Mouse (Mus musculus): ENCODE data around the gene Trmt13.
"Not testable (repeated sequence)": the region's sequence is repeated elsewhere in the genome, so short reads cannot be mapped to it uniquely, and the experiment has no call there.

Gene Trmt13

GRCm38 (mm10) chr3:116614295-116614892 is at the start of gene Trmt13:
TSS of gene Trmt13 (minus strand) at chr3:116614587.
- no peak for DNase-seq

- DNase-seq = peak; percentile 94
Observed at GRCm38 (mm10) chr3:116662463-116662863, 48.1 kb upstream of the Trmt13 start, which contains the start of gene Mfsd14a. TSS of gene Mfsd14a (minus strand) at chr3:116662677.

DNA sequence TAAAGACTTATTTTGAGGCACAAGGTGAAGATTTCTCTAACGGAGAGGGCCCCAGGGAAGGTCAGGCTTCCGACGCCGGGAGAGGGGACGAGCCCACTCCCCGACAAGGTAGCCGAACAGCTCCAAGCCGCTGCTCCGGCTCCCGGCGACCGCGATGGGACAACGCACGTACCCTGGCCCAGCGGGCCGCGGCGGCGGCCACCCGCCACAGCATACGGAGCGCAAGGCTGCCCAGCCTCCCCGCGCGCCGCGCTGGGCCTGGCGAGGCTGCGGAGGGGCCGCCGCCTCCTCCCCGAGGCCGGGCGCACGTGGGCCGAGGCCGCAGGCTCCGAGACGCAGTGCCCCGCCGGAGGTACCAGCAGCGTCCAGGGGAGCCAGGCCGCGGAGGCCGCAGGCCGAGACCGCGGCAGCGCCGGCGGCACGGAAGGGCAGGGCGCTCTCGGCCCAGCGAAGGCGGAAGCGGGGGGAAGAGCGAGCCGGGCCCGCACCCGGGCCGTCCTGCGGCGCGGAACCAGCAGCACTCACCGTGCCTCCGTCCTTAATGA is 47.6 kb upstream of the Trmt13 start:
- no peak for DNase-seq

GRCm38 (mm10) chr3:116661288-116661869 is 47.0 kb upstream of the Trmt13 start:
- no peak for DNase-seq

GRCm38 (mm10) chr3:116659856-116660430 is 45.6 kb upstream of the Trmt13 start:
- DNase-seq = no peak

DNA sequence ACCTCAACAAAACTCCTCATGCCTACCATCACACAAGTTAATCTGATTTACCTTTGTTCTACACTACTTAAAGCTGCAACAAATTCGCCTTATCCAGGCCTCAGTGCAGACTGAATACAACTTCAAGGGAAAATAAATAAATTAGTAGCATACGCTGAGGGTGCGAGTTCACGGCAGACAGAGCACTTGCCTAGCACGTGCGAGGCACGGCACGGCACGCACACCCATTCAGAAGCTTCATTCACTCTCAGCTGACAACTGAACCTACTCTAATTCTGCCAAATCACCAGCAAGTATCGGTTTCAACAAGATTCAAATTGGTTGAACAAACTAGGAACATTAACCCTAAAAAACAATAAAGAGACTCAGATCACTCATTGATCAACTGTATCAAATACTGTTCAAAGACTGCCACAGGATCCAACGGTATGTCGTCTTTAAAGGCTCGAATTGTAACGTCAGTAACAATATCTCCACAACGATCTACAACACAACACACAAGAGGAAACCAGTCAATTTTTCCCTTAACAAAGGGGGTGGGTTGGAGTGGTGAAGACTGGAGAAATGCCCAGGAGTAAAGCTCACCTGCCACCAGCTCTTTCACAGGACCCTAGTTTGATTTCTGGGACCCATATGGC is 44.7 kb upstream of the Trmt13 start:
- no peak for DNase-seq

GRCm38 (mm10) chr3:116656184-116656965 is 42.0 kb upstream of the Trmt13 start:
- no peak for DNase-seq

DNA sequence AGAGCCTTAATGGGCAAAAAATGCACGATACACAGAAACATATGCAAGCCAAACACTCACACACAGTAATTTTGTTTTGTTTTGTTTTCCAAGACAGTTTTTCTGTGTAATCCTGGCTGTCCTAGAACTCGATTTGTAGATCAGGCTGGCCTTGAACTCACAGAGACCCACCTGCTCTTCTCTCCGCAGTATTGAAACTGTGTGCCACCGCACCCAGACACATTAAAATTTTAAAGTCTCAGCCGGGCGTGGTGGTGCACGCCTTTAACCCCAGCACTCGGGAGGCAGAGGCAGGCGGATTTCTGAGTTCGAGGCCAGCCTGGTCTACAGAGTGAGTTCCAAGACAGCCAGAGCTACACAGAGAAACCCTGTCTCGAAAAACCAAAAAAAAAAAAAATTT is 39.7 kb upstream of the Trmt13 start:
- DNase-seq = not testable (repeated sequence)

- DNase-seq = no peak
Observed at GRCm38 (mm10) chr3:116653278-116653945, 39.0 kb upstream of the Trmt13 start.

- DNase-seq = no peak
Observed at GRCm38 (mm10) chr3:116652033-116652446, 37.7 kb upstream of the Trmt13 start.

- DNase-seq = no peak
Observed at GRCm38 (mm10) chr3:116650698-116651097, 36.3 kb upstream of the Trmt13 start.

DNA sequence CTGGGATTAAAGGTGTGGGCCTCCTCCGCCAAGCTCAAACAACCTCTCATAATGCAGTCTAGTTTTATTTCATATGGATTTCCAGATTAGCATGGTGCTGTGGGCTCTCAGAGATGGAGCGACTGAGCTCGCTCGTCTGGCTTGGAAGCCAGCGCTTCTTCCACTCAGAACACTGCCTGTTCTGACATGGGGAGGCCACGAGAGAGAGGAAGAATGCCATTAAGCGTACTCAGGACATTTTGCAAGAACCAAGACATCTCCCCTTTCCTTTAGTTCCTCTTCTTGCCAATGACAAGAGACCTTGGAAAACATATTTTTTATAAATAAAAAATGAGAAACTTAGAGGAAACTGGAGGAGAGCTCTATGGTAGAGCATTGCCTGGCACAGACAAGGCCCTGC is 34.4 kb upstream of the Trmt13 start:
- DNase-seq = no peak

GRCm38 (mm10) chr3:116646387-116646786 is 32.0 kb upstream of the Trmt13 start:
- no peak for DNase-seq

GRCm38 (mm10) chr3:116642373-116642772 is 28.0 kb upstream of the Trmt13 start:
- no peak for DNase-seq

DNA sequence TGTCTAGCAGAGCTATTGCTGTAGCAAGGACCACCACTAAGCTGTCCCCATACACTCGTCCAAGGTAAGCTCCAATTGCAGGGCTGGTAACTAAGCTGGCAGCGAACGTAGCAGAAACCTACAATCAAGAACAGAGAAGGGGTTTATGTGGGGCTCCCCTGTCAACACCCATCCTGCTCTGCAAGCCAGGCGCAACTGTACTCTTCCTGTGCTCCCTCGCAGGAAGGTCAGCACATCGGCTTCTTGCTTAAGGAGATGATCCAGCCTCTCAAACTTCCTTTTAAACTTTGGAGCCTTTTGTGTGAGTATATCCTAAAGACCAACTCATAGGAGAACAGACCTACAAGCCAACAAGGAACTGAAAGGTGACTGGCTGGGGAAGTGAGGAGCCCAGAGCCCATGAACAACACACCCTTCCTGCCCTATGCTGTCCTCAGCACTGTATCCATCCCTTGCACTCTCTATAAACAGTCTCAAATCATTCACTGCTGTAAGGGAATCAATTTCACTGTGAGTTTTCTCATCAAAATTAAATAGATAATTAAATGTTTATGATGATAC is 27.5 kb upstream of the Trmt13 start:
- no peak for DNase-seq

DNA sequence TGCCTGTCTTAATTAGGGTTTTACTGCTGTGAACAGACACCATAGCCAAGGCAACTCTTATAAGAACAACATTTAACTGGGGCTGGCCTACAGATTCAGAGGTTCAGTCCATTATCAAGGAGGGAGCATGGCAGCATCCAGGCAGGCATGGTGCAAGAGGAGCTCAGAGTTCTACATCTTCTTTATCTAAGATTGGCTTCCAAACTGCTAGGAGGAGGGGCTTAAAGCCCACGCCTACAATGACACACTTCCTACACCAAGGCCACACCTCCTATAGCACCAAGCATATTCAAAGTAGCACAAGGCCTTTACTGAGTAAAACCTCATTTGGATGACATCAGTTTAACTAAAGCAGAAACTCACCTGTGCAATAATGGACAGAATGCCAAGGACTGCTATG is 25.6 kb upstream of the Trmt13 start:
- DNase-seq = no peak

GRCm38 (mm10) chr3:116638572-116638971 is 24.2 kb upstream of the Trmt13 start:
- DNase-seq = no peak

DNA sequence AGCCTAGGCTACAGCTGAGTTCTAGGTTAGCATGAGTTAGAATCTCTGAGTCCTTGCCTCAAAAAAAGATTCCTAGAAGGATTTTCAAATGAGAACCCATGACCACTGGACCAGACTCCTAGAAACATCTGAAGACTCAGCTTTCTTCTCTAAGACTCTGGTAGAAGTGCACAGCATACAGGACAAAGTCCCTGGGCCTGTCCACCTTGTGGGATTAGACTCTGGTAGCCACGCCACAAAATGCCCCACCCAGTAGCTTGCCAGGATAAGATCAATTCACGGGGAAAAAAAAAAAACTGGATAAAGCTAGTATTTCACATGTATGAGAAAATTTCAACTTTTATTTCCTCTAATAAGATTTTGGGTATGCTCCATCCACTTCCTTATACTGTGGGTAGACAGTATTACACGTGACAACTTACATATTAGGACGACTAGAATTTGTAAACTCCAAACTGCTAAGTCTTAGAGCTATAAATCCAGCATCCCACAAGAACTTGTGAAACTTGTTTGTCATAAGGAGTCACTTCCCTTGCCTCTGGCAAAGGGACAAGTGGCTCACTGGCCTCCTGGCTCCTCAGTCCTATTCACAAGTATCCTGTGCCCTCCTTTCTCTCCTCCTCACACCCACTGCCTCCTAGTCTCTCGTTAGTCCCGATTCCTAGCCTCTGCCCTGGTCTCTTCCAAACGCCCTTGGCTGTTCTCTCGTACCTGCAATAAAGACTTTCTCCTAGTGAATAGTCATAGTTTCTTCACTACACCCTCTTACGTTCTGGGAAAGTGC is 23.5 kb upstream of the Trmt13 start:
- DNase-seq = no peak

DNA sequence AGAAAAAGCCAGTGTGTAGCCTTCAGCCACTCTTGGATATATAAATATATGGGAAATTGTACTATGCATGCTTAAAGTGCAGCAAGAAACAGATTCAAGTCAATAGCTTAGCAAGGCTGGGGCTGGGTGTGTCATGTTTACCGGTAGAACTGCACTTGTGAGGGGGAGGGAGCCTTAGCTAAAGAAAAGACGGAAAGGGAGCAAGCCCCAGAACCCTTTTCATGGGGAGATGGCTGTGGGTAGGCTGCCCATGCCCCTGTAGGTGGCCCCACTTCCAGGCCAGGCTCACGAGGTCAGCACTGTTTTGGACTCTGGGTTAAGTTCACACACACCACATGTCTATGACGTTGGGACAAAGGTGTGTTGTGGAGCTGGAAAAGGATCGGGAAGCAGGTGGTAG is 21.4 kb upstream of the Trmt13 start:
- DNase-seq = no peak

GRCm38 (mm10) chr3:116634853-116635252 is 20.5 kb upstream of the Trmt13 start:
- DNase-seq = no peak

DNA sequence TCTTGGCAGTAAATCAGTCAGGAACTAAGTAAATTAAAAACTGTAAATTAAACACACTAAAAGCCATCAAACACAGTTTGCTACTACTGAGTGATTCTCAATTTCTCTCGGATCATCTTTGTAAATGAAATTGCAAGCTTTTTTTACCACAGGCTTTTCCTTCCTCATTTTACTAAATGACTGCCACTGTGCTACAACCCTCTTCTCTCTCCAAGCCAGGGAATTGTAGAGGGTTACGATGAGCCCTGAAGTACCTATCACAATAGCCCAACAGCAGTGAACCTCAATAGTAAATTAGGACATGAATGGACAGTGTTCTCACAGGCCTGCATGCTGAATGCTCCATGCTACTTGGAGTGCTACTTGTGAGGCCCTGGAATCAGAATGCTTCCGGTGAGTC is 19.7 kb upstream of the Trmt13 start:
- DNase-seq = no peak

Data from right cerebral cortex, postnatal 4 days (tissue).